Mouse (Mus musculus): Measurements from ENCODE around the gene Calcb. TPM values are rescaled to one million over a fixed set of nuclear protein-coding genes. Genes with fewer than 3 reads are reported as not detected.
"Not testable (repeated sequence)": the region's sequence is repeated elsewhere in the genome, so short reads cannot be mapped to it uniquely, and the experiment has no call there.

Gene Calcb
- not detected in 2 replicates for polyA plus RNA-seq (2016; fragmentation: Nextera tagmentation; extraction: Ambion mirVana)

GRCm38 (mm10) chr7:114718300-114718699, at the start of gene Calcb:
TSS of gene Calcb (plus strand) at chr7:114718643.
- no peaks in the 10 kb centered on the region for H3K36me3 ChIP-seq
- 10% methylated on average over 11 of the region's 11 CpGs for WGBS (ENCODE audit: insufficient replicate concordance)
- no peaks in the 10 kb centered on the region for H3K4me1 ChIP-seq
- 0 out of 2 replicates have a peak within 1 kb of the TSS, but pooled peaks have one; percentile 15 for H3K4me2 ChIP-seq
- no peak within 1 kb of the TSS for H3K27ac ChIP-seq
- ATAC-seq = no peak
- no peak within 1 kb of the TSS for H3K9ac ChIP-seq
- peaks cover 47% of the 10 kb centered on the region for H3K27me3 ChIP-seq (replicated peaks)
- H3K4me3 ChIP-seq = no peak within 1 kb of the TSS
- no peaks in the 10 kb centered on the region for H3K9me3 ChIP-seq (replicated peaks)

- no peak for ATAC-seq
- Histone ChIP-seq H3K9me3 (replicated peaks) (no peaks in the 10 kb centered on the region), H3K4me3 (no peak overlapping the region), H3K27me3 (replicated peaks) (no peaks in the 10 kb centered on the region), H3K4me1 (no peaks in the 10 kb centered on the region), H3K36me3 (no peaks in the 10 kb centered on the region), H3K27ac (no peak overlapping the region), H3K4me2 (no peak overlapping the region), H3K9ac (no peak overlapping the region)
- 19% methylated on average over 1 of the region's 1 CpGs for WGBS (ENCODE audit: insufficient replicate concordance)
Observed at GRCm38 (mm10) chr7:114671405-114671804, 47.0 kb upstream of the Calcb start.

- Histone ChIP-seq H3K36me3 (no peaks in the 10 kb centered on the region), H3K4me1 (no peaks in the 10 kb centered on the region), H3K27ac (no peak overlapping the region), H3K9ac (no peak overlapping the region), H3K9me3 (replicated peaks) (no peaks in the 10 kb centered on the region), H3K27me3 (replicated peaks) (no peaks in the 10 kb centered on the region), H3K4me2 (no peak overlapping the region), H3K4me3 (no peak overlapping the region)
- WGBS (ENCODE audit: insufficient replicate concordance) = 16% methylated on average over 2 of the region's 2 CpGs
- no peak for ATAC-seq
Observed at GRCm38 (mm10) chr7:114672697-114673096, 45.7 kb upstream of the Calcb start.

DNA sequence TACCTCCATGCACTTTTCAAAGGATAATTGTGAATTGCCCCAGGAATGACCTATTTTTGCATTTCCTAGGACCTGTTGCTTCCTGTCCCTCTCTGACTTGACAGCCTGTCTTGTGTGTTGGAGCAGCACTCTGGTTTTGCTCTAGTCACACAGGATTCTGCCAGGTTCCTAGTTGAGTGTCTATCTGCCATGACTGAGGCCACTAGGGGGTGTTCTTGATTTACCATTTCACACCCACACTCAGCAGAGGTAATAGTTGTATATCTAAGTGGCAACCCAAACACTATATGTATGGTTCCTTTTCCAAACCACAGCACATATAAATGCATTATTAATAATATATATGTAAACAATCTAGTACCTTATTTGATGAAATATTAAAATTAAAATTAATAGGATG, 26.1 kb upstream of the Calcb start:
- Histone ChIP-seq H3K9me3 (replicated peaks) (no peaks in the 10 kb centered on the region), H3K36me3 (no peaks in the 10 kb centered on the region), H3K27ac (no peak overlapping the region), H3K4me3 (no peak overlapping the region), H3K4me1 (no peaks in the 10 kb centered on the region), H3K9ac (no peak overlapping the region), H3K27me3 (replicated peaks) (no peaks in the 10 kb centered on the region), H3K4me2 (no peak overlapping the region)
- no peak for ATAC-seq

- no peak overlapping the region for H3K27ac ChIP-seq
- no peak overlapping the region for H3K4me3 ChIP-seq
- H3K4me2 ChIP-seq = no peak overlapping the region
- no peaks in the 10 kb centered on the region for H3K9me3 ChIP-seq (replicated peaks)
- H3K36me3 ChIP-seq = no peaks in the 10 kb centered on the region
- no peak overlapping the region for H3K9ac ChIP-seq
- no peaks in the 10 kb centered on the region for H3K27me3 ChIP-seq (replicated peaks)
- 47% methylated on average over 2 of the region's 2 CpGs for WGBS (ENCODE audit: insufficient replicate concordance)
- no peaks in the 10 kb centered on the region for H3K4me1 ChIP-seq
- no peak for ATAC-seq
Observed at GRCm38 (mm10) chr7:114700871-114701270, 17.6 kb upstream of the Calcb start.

DNA sequence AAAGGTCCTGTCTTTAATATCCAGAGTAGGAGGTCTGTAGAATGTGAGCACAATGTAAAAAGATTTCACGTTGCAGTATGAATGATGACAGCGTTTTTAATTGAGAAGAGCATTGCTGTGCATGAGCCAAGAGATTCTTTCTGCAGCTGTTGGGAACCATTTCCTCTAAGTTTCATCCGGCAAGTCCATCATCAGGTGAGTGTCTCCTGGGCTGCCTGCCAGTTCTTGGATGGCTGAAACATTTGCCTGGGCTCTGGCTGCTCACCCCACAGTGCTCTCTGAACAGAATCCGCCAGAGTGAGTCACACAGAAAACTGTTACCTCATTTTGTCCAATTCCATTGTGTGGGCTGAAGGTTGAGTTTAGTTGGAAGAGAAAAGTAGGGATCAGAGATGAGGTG, 11.7 kb upstream of the Calcb start:
- H3K27me3 ChIP-seq (replicated peaks) = no peaks in the 10 kb centered on the region
- no peak overlapping the region for H3K4me3 ChIP-seq
- H3K9ac ChIP-seq = no peak overlapping the region
- ATAC-seq = no peak
- H3K36me3 ChIP-seq = no peaks in the 10 kb centered on the region
- no peak overlapping the region for H3K27ac ChIP-seq
- H3K9me3 ChIP-seq (replicated peaks) = no peaks in the 10 kb centered on the region
- H3K4me2 ChIP-seq = no peak overlapping the region
- 69% methylated on average over 4 of the region's 4 CpGs for WGBS (ENCODE audit: insufficient replicate concordance)
- no peaks in the 10 kb centered on the region for H3K4me1 ChIP-seq

DNA sequence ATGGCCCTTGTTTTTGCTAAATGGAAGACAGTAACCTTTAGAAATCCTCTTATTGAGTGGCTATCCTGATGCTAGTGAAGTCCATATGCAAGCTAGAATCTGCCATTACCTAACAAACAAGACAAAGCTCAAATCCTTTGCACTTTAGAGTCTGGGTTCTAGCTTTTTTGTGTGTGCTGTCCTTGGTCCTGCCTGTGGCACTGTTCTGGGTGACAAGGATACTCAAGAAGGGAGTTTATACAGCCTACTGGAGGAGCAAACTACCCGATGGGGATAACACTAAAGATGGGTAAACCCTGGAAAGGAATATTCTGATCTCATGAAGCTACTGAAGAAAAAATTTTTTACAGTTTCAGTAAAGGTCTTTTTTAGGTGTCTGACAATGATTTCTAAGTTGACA, 11.0 kb upstream of the Calcb start:
- Histone ChIP-seq H3K9ac (no peak overlapping the region), H3K4me2 (no peak overlapping the region), H3K27ac (no peak overlapping the region), H3K9me3 (replicated peaks) (no peaks in the 10 kb centered on the region), H3K4me1 (no peaks in the 10 kb centered on the region), H3K27me3 (replicated peaks) (no peaks in the 10 kb centered on the region), H3K4me3 (no peak overlapping the region), H3K36me3 (no peaks in the 10 kb centered on the region)
- ATAC-seq = no peak
- 68% methylated on average over 1 of the region's 1 CpGs for WGBS (ENCODE audit: insufficient replicate concordance)

- no peaks in the 10 kb centered on the region for H3K4me1 ChIP-seq
- no peak overlapping the region for H3K4me2 ChIP-seq
- ATAC-seq = no peak
- H3K27me3 ChIP-seq (replicated peaks) = no peaks in the 10 kb centered on the region
- H3K27ac ChIP-seq = no peak overlapping the region
- no peak overlapping the region for H3K9ac ChIP-seq
- WGBS (ENCODE audit: insufficient replicate concordance) = 59% methylated on average over 2 of the region's 2 CpGs
- H3K36me3 ChIP-seq = no peaks in the 10 kb centered on the region
- no peak overlapping the region for H3K4me3 ChIP-seq
- no peaks in the 10 kb centered on the region for H3K9me3 ChIP-seq (replicated peaks)
Observed at GRCm38 (mm10) chr7:114710419-114710818, 8.0 kb upstream of the Calcb start.

GRCm38 (mm10) chr7:114712523-114712922, 5.9 kb upstream of the Calcb start:
- Histone ChIP-seq H3K4me3 (no peak overlapping the region), H3K27me3 (replicated peaks) (peaks cover 11% of the 10 kb centered on the region), H3K4me2 (no peak overlapping the region), H3K36me3 (no peaks in the 10 kb centered on the region), H3K9ac (no peak overlapping the region), H3K9me3 (replicated peaks) (no peaks in the 10 kb centered on the region), H3K27ac (no peak overlapping the region), H3K4me1 (no peaks in the 10 kb centered on the region)
- 41% methylated on average over 1 of the region's 1 CpGs for WGBS (ENCODE audit: insufficient replicate concordance)
- ATAC-seq = no peak

- H3K4me3 ChIP-seq = no peak overlapping the region
- H3K9ac ChIP-seq = no peak overlapping the region
- 0 out of 2 replicates have a peak overlapping the region, but pooled peaks have one; percentile 15 for H3K4me2 ChIP-seq
Observed at GRCm38 (mm10) chr7:114719381-114720131, 1.1 kb downstream of the Calcb start.

DNA sequence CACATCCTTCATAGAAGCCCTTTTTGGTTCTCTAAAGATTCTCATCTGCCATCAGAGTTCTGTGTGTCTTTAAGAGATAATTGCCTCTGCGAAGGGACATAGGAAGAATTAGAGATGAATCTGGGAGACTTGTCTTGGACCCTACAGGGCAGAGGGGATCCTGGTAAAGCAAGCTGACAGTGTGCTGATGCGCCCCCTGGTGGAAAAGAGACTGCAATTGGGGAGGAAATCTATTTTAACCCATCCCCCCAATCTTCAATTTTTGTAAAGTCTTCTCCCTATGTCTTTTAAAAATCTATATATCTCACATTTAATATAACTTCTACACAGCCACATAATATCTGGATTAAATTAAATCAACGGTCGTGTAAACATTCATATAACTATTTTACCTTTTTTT, 11.3 kb downstream of the Calcb start:
- H3K4me2 ChIP-seq; H3K9ac ChIP-seq; H3K4me3 ChIP-seq; H3K9me3 ChIP-seq (replicated peaks); H3K36me3 ChIP-seq; H3K27ac ChIP-seq; H3K4me1 ChIP-seq; H3K27me3 ChIP-seq (replicated peaks); ATAC-seq: not testable (repeated sequence)
- 55% methylated on average over 4 of the region's 4 CpGs for WGBS (ENCODE audit: insufficient replicate concordance)

More at GRCm38 (mm10) chr7:114719381-114720131, 1.1 kb downstream of the Calcb start:
- Histone ChIP-seq H3K27me3 (replicated peaks) (peaks cover 47% of the 10 kb centered on the region), H3K27ac (no peak overlapping the region), H3K36me3 (no peaks in the 10 kb centered on the region), H3K4me1 (no peaks in the 10 kb centered on the region), H3K9me3 (replicated peaks) (no peaks in the 10 kb centered on the region)
- ATAC-seq = no peak
- 4% methylated on average over 17 of the region's 17 CpGs for WGBS (ENCODE audit: insufficient replicate concordance)

- Histone ChIP-seq H3K36me3 (no peaks in the 10 kb centered on the region), H3K4me1 (no peaks in the 10 kb centered on the region), H3K4me2 (no peak overlapping the region), H3K27ac (no peak overlapping the region), H3K9ac (no peak overlapping the region), H3K4me3 (no peak overlapping the region), H3K27me3 (replicated peaks) (no peaks in the 10 kb centered on the region), H3K9me3 (replicated peaks) (no peaks in the 10 kb centered on the region)
- WGBS (ENCODE audit: insufficient replicate concordance) = 65% methylated on average over 6 of the region's 6 CpGs
- no peak for ATAC-seq
Observed at GRCm38 (mm10) chr7:114731175-114731574, 12.7 kb downstream of the Calcb start.

DNA sequence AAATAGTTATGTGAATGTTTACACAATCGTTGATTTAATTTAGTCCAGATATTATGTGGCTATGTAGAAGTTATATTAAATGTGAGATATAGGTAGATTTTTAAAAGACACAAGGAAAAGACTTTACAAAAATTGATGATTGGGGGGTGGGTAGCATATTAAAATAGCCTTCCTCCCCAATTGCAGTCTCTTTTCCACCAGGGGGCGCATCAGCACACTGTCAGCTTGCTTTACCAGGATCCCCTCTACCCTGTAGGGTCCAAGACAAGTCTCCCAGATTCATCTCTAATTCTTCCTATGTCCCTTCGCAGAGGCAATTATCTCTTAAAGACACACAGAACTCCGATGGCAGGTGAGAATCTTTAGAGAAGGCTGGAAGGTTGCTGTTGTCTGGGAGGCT, 13.3 kb downstream of the Calcb start:
- H3K36me3 ChIP-seq; H3K9ac ChIP-seq; H3K4me2 ChIP-seq; H3K4me1 ChIP-seq; H3K27me3 ChIP-seq (replicated peaks); H3K4me3 ChIP-seq; ATAC-seq; H3K9me3 ChIP-seq (replicated peaks); H3K27ac ChIP-seq: not testable (repeated sequence)
- 28% methylated on average over 4 of the region's 4 CpGs for WGBS (ENCODE audit: insufficient replicate concordance)

All from liver, embryonic 12.5 days (tissue).